Mouse (Mus musculus): ENCODE results near the gene Mnat1.
"Not testable (repeated sequence)": the region's sequence is repeated elsewhere in the genome, so short reads cannot be mapped to it uniquely, and the experiment has no call there.

The Mnat1 gene

GRCm38 (mm10) chr12:73147236-73147635 is 23.7 kb downstream of the Mnat1 start:
- DNase-seq (ENCODE audit: low read depth, low spot score), result no peak

DNA sequence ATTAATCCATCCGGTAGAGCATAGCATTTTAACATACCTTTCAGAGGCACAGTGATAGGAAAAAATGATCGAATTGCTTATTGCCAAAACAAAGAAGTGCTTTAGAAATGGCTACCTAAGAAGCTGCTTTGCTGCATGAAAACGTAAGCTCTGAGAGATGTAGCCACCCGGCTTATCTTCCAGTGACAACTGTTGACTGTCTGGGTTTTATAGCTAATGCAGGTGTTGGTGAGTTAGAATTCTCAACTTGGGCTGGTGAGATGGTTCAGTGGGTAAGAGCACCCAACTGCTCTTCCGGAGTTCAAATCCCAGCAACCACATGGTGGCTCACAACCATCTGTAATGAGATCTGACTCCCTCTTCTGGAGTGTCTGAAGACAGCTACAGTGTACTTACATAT is 27.5 kb downstream of the Mnat1 start:
- not testable (repeated sequence) for DNase-seq (ENCODE audit: low read depth, low spot score)

DNA sequence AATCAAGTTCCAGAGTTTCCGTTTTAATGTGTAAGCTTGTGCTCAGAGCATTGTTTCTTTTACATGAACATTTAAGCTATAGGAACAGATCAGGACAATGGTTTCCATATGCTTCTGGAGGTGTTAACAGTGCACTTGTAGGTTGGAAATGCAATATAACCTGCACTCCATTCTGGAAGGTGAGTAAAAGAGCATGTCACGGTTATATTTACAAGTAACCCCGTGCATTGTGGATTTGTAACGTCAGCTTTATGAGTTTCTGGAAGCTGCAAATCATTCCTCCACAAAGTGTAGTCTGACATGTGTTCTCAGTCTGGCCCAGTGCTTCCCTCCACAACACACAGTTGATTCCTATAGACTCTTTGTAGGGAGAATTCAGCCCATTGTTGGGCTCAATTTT is 30.6 kb downstream of the Mnat1 start:
- DNase-seq (ENCODE audit: low read depth, low spot score), result no peak

GRCm38 (mm10) chr12:73160341-73160740 is 36.8 kb downstream of the Mnat1 start:
- DNase-seq (ENCODE audit: low read depth, low spot score), result no peak

DNA sequence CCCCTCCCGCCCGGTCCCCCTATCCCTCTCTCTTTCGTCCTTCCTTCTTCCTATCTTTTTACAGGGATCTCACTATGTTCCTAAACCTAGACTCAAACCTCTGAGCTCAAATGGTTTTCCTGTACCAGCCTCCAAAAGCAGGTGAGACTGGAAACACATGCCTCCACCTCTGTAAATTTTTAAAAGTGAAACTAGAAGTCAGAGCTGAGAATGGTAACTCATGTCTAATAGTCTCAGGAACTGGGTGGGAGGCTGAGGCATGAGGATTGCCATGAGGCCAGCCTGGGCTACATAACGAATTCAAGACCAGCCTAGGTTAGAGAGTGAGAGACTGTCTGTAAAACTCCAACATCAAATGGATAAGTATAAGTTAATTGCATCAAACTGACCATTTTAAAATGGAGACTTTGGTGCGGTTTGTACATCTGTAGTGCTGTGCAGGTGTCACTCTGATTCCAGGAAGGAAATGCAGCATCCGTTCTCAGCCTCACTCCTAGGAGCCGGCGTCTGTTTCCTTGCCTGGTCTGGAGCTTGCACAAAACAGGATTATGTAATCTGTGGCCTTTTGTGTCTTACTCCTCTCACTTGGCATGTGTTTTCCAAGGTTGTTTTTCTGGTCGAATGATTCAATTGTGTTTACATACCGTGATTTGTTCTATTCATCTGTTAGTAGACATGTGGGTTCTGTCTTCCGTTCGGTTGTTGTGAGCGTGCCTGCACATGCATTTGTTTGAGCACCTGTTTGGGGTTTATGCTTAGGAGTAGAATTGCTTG is 39.1 kb downstream of the Mnat1 start:
- no peak for DNase-seq (ENCODE audit: low read depth, low spot score)

DNA sequence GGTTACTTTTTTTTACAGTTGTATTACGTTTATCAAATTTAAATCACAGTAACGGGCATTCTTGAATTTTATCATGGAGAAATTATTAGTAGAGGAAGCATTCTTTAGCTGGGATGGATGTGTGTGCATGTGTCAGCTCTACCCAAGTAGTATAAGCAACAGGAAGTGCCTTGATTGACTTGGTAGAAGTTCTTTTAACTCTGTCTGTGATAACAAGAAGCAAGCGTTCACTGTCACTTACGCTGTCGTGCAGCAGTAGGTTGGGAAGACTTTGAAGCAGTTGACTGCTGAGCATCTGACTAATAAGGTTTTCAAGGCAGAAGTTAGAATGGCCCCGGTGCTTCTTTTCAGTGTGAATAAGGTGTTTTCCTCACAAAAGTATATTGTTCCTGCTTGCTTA is 47.3 kb downstream of the Mnat1 start:
- no peak for DNase-seq (ENCODE audit: low read depth, low spot score)

DNA sequence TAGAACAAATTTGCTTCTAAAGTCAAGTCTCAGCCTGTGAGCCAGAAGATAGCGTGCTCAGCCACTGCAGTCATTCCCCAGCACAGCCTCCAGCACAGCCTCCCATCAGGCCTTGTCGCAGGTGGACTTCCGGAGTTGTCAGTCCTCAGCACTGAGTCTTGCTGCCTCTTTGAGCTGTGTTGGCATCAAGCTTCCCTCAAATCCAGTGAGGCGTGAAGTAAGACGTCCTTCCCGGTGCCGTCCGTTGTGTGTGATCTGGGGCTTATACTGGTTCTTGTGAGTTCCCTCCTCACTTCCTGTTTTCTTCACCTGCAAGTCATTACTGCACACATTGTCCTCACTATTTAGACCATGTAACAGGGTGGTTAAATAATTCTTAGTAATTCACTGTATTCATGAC is 60.4 kb downstream of the Mnat1 start:
- DNase-seq (ENCODE audit: low read depth, low spot score), result peak; percentile 81

DNA sequence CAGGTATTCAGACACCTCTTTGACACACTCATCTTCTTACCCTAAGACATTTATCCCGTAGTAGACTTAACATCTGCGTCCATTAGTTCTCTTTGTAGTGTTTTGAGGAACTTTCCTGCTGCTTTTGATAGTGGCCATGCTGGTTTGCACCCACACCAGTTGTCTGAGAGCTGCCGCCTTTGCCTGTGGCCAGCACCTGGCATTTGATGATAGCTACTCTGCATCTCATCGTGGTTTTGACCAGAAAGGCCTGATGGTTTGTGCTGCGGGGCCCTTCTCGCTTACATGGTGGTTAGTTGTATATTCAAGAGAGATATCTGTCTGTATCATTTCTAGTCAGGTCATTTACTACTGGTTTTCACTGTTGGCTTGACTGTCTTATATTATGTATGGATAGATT is 73.8 kb downstream of the Mnat1 start:
- DNase-seq (ENCODE audit: low read depth, low spot score), result no peak

DNA sequence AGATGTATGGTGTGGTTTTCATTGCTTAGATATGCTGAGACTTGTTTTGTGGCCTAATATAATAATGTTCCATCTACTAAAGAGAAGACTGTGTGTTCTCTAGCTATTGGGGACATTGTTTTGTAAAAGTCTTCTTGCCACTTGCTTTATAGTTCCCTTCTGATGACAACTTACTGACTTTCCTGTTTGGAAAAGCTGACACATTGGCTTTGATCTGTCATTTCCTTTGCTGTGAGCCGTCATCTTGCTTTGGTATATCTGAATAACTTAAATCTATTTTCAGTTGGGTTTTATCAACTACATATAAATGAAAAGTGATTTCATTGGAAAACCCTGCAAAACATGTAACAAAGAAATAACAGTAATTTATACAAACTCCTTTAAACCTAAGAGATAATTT is 74.9 kb downstream of the Mnat1 start:
- DNase-seq (ENCODE audit: low read depth, low spot score), result no peak

DNA sequence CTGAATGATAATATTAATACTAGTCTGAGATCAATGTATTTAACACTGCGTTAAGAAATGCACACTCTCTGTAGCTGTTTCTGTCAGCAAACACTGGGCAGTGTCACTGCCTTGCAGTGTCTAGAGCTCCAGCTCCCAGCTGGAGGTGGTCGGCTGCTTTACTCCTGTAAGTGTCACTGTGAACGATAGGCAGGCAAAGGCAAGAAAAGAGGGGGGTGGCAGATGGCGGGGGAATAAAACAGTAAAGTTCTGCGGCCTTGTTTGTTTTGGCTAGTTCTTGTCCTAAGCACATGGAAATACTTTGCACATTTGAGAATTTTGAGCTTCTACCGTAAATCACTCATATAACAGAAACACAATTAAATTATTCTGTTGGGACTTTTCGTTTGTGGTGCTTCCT is 75.9 kb downstream of the Mnat1 start:
- no peak for DNase-seq (ENCODE audit: low read depth, low spot score)

DNA sequence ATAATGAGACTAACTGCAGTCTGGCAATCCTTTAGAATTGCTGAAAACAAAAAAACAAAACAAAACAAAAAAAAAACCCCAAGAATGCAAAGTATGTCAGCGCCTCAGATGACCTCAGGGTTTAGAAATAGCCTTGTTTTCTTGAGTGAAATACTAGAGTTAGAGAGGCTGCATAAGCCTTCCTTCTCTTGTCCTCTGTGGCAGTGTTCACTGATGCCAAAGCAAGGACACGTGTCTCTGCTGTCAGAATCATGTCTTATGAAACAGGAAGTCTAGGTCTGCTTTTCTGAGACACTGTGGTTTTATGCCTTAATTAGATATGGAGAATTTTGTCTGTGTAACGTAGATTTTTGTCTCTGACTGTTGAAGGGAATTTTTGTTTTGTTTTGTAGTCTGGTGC is 78.1 kb downstream of the Mnat1 start:
- peak; percentile 88 for DNase-seq (ENCODE audit: low read depth, low spot score)

DNA sequence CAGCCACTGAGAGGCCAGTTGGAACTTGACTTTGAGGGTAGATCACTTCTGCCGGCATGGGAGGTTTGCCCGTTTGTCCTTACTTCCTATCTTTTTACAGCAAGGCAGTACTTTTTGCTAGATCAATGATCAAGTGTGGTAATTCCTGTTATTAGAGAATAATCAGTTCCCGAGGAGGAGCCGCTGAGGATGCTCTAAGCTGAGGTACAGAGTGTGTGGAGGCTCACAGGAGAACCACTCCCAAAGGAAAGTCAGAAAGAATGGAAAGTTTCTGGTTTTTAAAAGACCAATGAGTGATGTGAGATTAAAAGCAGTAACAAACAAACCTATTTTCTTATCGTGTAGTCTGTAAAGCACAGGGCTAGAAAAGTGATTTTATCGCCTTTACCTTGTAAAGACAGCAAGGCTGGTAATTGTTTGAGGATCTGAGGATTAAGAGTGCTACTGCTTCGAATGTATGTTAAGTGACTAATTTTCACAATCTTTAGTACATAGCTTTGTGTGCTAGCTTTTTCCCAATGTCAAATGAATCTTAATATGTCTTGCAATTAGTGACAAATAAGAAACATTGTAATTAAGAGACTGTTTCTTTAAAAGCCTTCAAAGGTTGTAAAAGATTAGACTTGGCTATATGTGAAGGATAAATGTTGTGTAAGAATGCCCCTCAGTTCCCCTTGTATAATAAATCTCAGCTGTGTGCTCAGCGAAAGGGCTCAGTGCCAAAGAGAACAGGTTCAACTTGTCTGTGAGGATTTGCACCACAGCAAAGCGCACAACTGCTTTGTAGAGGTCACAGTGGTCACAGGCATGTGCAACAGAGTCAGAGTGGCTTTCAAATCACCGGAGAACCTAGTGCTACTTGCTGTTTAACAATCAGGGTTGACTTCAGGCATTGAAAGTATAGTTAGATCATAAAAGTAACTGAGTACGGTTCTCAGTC is 82.5 kb downstream of the Mnat1 start:
- no peak for DNase-seq (ENCODE audit: low read depth, low spot score)

GRCm38 (mm10) chr12:73207008-73207407 is 83.5 kb downstream of the Mnat1 start:
- no peak for DNase-seq (ENCODE audit: low read depth, low spot score)

DNA sequence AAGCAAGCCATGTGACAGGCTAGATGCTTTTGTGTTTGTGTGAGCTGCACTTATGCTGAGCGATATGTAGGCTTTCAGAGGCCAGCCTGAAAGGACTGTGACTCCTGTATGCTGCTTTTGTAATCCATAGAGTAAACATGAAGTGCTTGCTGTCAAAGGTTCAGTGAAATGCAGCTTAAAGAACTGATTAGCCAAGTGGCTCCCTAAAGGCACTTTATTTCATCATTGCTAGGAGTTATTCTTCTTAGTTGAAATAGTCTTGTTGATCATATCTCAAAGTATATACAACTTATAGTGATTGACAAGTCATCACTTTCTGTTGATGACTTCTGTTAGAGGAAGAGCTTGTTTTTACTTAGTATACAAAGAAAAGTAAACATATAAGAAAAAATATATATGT is 83.9 kb downstream of the Mnat1 start:
- DNase-seq (ENCODE audit: low read depth, low spot score), result no peak

GRCm38 (mm10) chr12:73208518-73208917 is 85.0 kb downstream of the Mnat1 start:
- DNase-seq (ENCODE audit: low read depth, low spot score), result peak; percentile 33

- no peak for DNase-seq (ENCODE audit: low read depth, low spot score)
Observed at GRCm38 (mm10) chr12:73209117-73209516, 85.6 kb downstream of the Mnat1 start.

GRCm38 (mm10) chr12:73210454-73210853 is 86.9 kb downstream of the Mnat1 start:
- DNase-seq (ENCODE audit: low read depth, low spot score), result peak; percentile 80

DNA sequence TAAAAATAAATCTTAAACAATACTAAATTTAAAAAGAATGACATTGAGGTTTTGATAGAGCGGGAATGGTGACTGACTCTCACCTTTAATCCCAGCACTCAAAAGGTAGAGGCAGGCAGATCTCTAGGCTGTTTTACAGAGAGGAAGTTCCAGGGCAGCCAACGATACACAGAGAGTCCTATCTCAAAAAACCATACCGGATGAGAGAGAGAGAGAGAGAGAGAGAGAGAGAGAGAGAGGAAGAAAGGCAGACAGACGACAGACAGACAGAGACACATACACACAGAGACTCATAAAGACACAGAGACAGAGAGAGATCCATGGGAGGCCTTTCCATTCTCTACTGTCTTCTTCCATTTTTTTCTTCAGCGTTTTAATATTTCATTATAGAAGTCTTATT is 92.3 kb downstream of the Mnat1 start:
- no peak for DNase-seq (ENCODE audit: low read depth, low spot score)

DNA sequence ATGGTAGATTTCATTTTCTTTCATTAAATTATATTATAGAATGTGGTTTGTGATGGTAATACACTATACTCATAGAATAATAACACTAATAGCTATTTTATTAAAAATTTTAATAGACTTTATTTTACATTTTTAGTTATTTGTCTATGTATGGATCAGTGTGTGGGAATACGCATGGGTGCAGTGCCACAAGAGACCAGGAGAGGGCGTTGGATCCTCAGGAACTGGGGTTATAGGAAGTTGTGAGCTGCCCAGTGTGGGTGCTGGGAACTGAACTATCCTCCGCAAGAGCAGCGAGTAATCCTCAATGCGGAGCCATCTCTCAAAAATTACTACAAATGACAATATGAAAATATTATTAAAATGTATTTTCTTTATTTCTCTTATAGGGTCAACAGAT is 95.1 kb downstream of the Mnat1 start:
- DNase-seq (ENCODE audit: low read depth, low spot score), result no peak

DNA sequence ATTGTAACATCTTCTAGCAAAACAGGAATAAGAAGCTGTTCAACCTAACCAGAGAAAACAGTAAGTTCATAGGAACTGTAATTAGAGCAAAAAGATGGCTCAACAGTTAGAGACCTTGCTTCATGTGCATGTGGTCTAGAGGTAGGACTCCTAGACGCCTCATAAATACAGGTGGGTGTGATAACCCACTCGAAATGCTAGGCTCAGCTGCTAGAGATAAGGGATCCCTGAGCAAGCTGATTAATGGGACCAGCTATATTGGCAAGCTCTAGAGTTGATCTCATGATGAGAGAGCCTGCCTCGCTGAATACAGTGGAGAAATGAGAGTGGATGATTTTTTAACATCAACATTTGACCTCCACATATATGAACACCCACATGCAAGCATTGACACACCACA is 97.7 kb downstream of the Mnat1 start:
- DNase-seq (ENCODE audit: low read depth, low spot score), result no peak

DNA sequence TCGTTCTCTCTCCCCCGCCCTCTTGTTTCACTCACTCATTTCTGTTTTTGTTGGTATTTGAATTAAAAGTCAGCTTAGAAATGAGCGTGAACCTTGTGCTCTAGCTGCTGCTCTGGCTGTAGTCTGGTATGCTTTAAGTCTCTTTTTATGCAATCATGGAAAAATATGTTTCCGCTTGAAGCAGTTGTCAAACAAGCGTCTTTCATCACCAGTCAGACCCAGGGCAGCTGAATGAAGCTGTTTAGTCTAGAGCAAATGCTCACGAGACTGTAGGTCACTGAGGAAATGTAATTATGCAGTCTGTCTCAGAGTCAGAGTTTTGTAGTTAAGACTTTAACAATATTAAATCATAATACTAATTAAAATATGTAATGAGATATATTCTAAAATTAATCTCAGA is 100.4 kb downstream of the Mnat1 start:
- no peak for DNase-seq (ENCODE audit: low read depth, low spot score)

DNA sequence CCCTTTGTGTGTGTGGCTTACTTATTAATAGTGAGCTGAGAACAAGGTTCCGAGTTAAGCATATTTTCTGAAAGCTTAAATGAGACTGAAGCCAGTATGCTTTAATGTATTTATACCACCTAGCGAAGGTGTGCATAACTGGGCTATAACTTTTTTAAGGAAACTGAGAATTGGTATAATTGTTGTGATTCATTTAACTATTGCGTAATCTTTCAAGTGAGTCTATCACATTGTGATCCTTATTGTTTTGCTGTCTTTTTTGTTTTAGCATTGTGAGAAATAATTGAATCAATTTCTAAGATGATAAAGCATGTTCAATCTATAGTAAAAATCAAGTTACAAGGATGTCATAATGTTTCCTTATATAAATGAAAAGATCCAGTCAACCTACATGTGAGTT is 104.9 kb downstream of the Mnat1 start:
- no peak for DNase-seq (ENCODE audit: low read depth, low spot score)

DNA sequence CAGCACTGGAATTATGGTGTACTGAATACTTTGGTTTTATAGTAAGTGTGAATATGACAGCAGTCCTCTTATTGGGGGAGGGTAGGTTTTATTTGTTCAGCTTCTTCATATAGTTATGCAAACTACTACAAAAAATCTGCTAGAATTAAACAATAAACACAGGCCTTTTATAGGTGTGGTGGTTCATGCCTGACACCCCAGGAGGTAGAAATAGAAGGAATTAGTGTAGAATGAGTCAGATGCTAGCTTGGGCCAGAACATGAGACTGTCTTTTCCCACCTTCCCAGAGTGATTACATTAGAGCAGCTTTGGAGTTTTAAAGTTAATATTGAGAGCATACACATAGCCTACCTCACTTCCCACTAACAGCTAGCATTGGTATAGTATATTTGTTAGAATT is 106.7 kb downstream of the Mnat1 start:
- DNase-seq (ENCODE audit: low read depth, low spot score), result no peak
